Mouse (Mus musculus): ENCODE measurements around the gene Olfr1501. TPM values are rescaled to one million over a fixed set of nuclear protein-coding genes. Genes with fewer than 3 reads are reported as not detected.

Gene Olfr1501
- total and polyA plus RNA-seq, 3 experiments: not detected

DNA sequence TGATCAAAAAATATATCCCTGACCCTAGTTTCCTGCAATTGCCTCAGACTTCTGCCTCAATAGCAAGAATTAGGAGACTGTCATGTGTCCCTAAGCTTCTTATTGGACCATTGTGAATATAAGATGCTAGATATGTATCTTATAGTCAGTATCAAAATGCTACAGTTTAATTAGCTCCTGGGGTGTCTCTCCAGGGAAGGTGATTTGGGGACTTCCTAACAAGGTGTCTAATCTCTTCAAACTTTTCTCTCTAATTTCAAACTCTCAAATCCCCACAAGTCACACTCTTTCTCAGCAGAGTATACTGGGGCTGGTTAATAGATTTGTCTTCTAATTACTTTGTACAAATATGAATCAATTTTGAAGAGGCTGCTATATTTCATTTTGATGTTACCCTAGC, 52.4 kb downstream of the Olfr1501 start, which contains the start of gene Olfr1497:
Gene Olfr1497, minus strand, starts transcription at position 101 of the 400 bp plus-strand sequence.
- Histone ChIP-seq H3K36me3 (replicated peaks in 1 of 2; ENCODE audit: control insufficient read depth in 1 of 2, insufficient read depth in 1 of 2, low read length in 1 of 2) (no peaks in the 10 kb centered on the region), H3K27me3 (replicated peaks) (no peaks in the 10 kb centered on the region), H3K27ac (ENCODE audit: insufficient read depth, low read depth) (no peak within 1 kb of the TSS), H3K79me2 (replicated peaks; ENCODE audit: control insufficient read depth, extremely low read depth, insufficient read depth, poor library complexity, severe bottlenecking) (no peaks in the 10 kb centered on the region), H3K4me2 (ENCODE audit: insufficient read depth, low read depth, poor library complexity, severe bottlenecking) (no peak within 1 kb of the TSS), H3K9ac (ENCODE audit: insufficient read depth, low read depth) (no peak within 1 kb of the TSS), H3K4me1 (ENCODE audit: control insufficient read depth in 1 of 2, insufficient read depth in 2 of 2) (no peaks in the 10 kb centered on the region), H3K9me3 (replicated peaks; ENCODE audit: low read length) (no peaks in the 10 kb centered on the region), H3K4me3 (replicated peaks in 1 of 3; ENCODE audit: low read depth in 2 of 3, low read length in 2 of 3, poor library complexity in 1 of 3) (no peak within 1 kb of the TSS)
- DNase-seq (ENCODE audit: extremely low read depth): no peak
- in situ Hi-C loops (cut with MboI; ENCODE audit: low pct_ligation_motif_present, low pct_unique_long_range_greater_than_20kb, low sequenced_read_pairs) (no loop called here), dilution Hi-C loops (cut with MboI; ENCODE audit: extremely low pct_ligation_motif_present, extremely low pct_unique_long_range_greater_than_20kb, low sequenced_read_pairs) (no loop called here)
- TF ChIP-seq POLR2A (IDR thresholded peaks at IDR 0.05; ENCODE audit: low read depth, low read length) (no peak), MXI1 (IDR thresholded peaks at IDR 0.05; ENCODE audit: low read depth, low read length) (no peak), MAFK (IDR thresholded peaks at IDR 0.05; ENCODE audit: insufficient replicate concordance, low read length) (no peak), USF2 (conservative IDR thresholded peaks at IDR 0.05; ENCODE audit: low read depth, low read length) (no peak), GABPA (IDR thresholded peaks at IDR 0.05; ENCODE audit: insufficient replicate concordance, low read depth, low read length) (no peak), RAD21 (IDR thresholded peaks at IDR 0.05; ENCODE audit: low read depth, low read length) (no peak), CTCF (conservative IDR thresholded peaks at IDR 0.05 in 1 of 2, IDR thresholded peaks at IDR 0.05 in 1 of 2; ENCODE audit: low read depth in 2 of 2, low read length in 2 of 2) (no peak), CHD1 (IDR thresholded peaks at IDR 0.05; ENCODE audit: low read depth, low read length) (no peak), ZNF384 (IDR thresholded peaks at IDR 0.05; ENCODE audit: low read depth, low read length) (no peak), ZC3H11A (IDR thresholded peaks at IDR 0.05; ENCODE audit: low read depth, low read length) (no peak), EP300 (IDR thresholded peaks at IDR 0.05; ENCODE audit: low read length) (no peak), NRF1 (IDR thresholded peaks at IDR 0.05; ENCODE audit: low read depth, low read length) (no peak), USF1 (IDR thresholded peaks at IDR 0.05; ENCODE audit: low read depth, low read length) (no peak), KAT2A (IDR thresholded peaks at IDR 0.05; ENCODE audit: insufficient replicate concordance, low read length) (no peak)

Other genes starting within 250 kb of the Olfr1501 start
- not detected in 2 replicates for gene Olfr1487, start 233.3 kb downstream of the Olfr1501 start, total RNA-seq (2012; rRNA removed)
- gene Olfr1487, start 233.3 kb downstream of the Olfr1501 start, total RNA-seq (2014; rRNA removed): not detected in 2 replicates
- gene Olfr1487, start 233.3 kb downstream of the Olfr1501 start, polyA plus RNA-seq (2012; ENCODE audit: insufficient read length, low read depth): not detected in 2 replicates
- not detected in 2 replicates for gene Olfr1489, start 219.1 kb downstream of the Olfr1501 start, total RNA-seq (2012; rRNA removed)
- not detected in 2 replicates for gene Olfr1489, start 219.1 kb downstream of the Olfr1501 start, total RNA-seq (2014; rRNA removed)
- not detected in 2 replicates for gene Olfr1489, start 219.1 kb downstream of the Olfr1501 start, polyA plus RNA-seq (2012; ENCODE audit: insufficient read length, low read depth)
- gene Olfr1490, start 199.6 kb downstream of the Olfr1501 start, total RNA-seq (2012; rRNA removed): not detected in 2 replicates
- not detected in 2 replicates for gene Olfr1490, start 199.6 kb downstream of the Olfr1501 start, total RNA-seq (2014; rRNA removed)
- gene Olfr1490, start 199.6 kb downstream of the Olfr1501 start, polyA plus RNA-seq (2012; ENCODE audit: insufficient read length, low read depth): not detected in 2 replicates
- gene Olfr1491, start 153.4 kb downstream of the Olfr1501 start, total RNA-seq (2012; rRNA removed): not detected in 2 replicates
- gene Olfr1491, start 153.4 kb downstream of the Olfr1501 start, total RNA-seq (2014; rRNA removed): not detected in 2 replicates
- gene Olfr1491, start 153.4 kb downstream of the Olfr1501 start, polyA plus RNA-seq (2012; ENCODE audit: insufficient read length, low read depth): not detected in 2 replicates
- not detected in 2 replicates for gene Olfr1493-ps1, start 127.4 kb downstream of the Olfr1501 start, total RNA-seq (2012; rRNA removed)
- gene Olfr1493-ps1, start 127.4 kb downstream of the Olfr1501 start, total RNA-seq (2014; rRNA removed): not detected in 2 replicates
- not detected in 2 replicates for gene Olfr1493-ps1, start 127.4 kb downstream of the Olfr1501 start, polyA plus RNA-seq (2012; ENCODE audit: insufficient read length, low read depth)
- not detected in 2 replicates for gene Olfr1494, start 111.0 kb downstream of the Olfr1501 start, total RNA-seq (2012; rRNA removed)
- gene Olfr1494, start 111.0 kb downstream of the Olfr1501 start, total RNA-seq (2014; rRNA removed): not detected in 2 replicates
- gene Olfr1494, start 111.0 kb downstream of the Olfr1501 start, polyA plus RNA-seq (2012; ENCODE audit: insufficient read length, low read depth): not detected in 2 replicates
- not detected in 2 replicates for gene Olfr1495, start 86.1 kb downstream of the Olfr1501 start, total RNA-seq (2012; rRNA removed)
- not detected in 2 replicates for gene Olfr1495, start 86.1 kb downstream of the Olfr1501 start, total RNA-seq (2014; rRNA removed)
- gene Olfr1495, start 86.1 kb downstream of the Olfr1501 start, polyA plus RNA-seq (2012; ENCODE audit: insufficient read length, low read depth): not detected in 2 replicates
- not detected in 2 replicates for gene Olfr1496, start 72.8 kb downstream of the Olfr1501 start, total RNA-seq (2012; rRNA removed)
- not detected in 2 replicates for gene Olfr1496, start 72.8 kb downstream of the Olfr1501 start, total RNA-seq (2014; rRNA removed)
- not detected in 2 replicates for gene Olfr1496, start 72.8 kb downstream of the Olfr1501 start, polyA plus RNA-seq (2012; ENCODE audit: insufficient read length, low read depth)
- not detected in 2 replicates for gene Olfr1497, start 52.5 kb downstream of the Olfr1501 start, total RNA-seq (2012; rRNA removed)
- not detected in 2 replicates for gene Olfr1497, start 52.5 kb downstream of the Olfr1501 start, total RNA-seq (2014; rRNA removed)
- not detected in 2 replicates for gene Olfr1497, start 52.5 kb downstream of the Olfr1501 start, polyA plus RNA-seq (2012; ENCODE audit: insufficient read length, low read depth)
- gene Olfr1499, start 31.2 kb downstream of the Olfr1501 start, total RNA-seq (2012; rRNA removed): not detected in 2 replicates
- gene Olfr1499, start 31.2 kb downstream of the Olfr1501 start, total RNA-seq (2014; rRNA removed): not detected in 2 replicates
- gene Olfr1499, start 31.2 kb downstream of the Olfr1501 start, polyA plus RNA-seq (2012; ENCODE audit: insufficient read length, low read depth): not detected in 2 replicates
- gene Olfr1500, start 20.2 kb downstream of the Olfr1501 start, total RNA-seq (2012; rRNA removed): not detected in 2 replicates
- gene Olfr1500, start 20.2 kb downstream of the Olfr1501 start, total RNA-seq (2014; rRNA removed): not detected in 2 replicates
- gene Olfr1500, start 20.2 kb downstream of the Olfr1501 start, polyA plus RNA-seq (2012; ENCODE audit: insufficient read length, low read depth): not detected in 2 replicates
- not detected in 2 replicates for gene Olfr1502, start 11.1 kb upstream of the Olfr1501 start, total RNA-seq (2012; rRNA removed)
- gene Olfr1502, start 11.1 kb upstream of the Olfr1501 start, total RNA-seq (2014; rRNA removed): not detected in 2 replicates
- not detected in 2 replicates for gene Olfr1502, start 11.1 kb upstream of the Olfr1501 start, polyA plus RNA-seq (2012; ENCODE audit: insufficient read length, low read depth)
- gene Olfr1504, start 47.2 kb upstream of the Olfr1501 start, total RNA-seq (2012; rRNA removed): not detected in 2 replicates
- not detected in 2 replicates for gene Olfr1504, start 47.2 kb upstream of the Olfr1501 start, total RNA-seq (2014; rRNA removed)
- not detected in 2 replicates for gene Olfr1504, start 47.2 kb upstream of the Olfr1501 start, polyA plus RNA-seq (2012; ENCODE audit: insufficient read length, low read depth)
- gene Olfr1505, start 62.8 kb upstream of the Olfr1501 start, total RNA-seq (2012; rRNA removed): not detected in 2 replicates
- gene Olfr1505, start 62.8 kb upstream of the Olfr1501 start, total RNA-seq (2014; rRNA removed): not detected in 2 replicates
- gene Olfr1505, start 62.8 kb upstream of the Olfr1501 start, polyA plus RNA-seq (2012; ENCODE audit: insufficient read length, low read depth): not detected in 2 replicates